Mouse (Mus musculus): ENCODE measurements around the gene Mgat3. TPM values are rescaled to one million over a fixed set of nuclear protein-coding genes. Genes with fewer than 3 reads are reported as not detected.

The Mgat3 gene
- polyA plus RNA-seq, 1 experiment, result 64.7 TPM

DNA sequence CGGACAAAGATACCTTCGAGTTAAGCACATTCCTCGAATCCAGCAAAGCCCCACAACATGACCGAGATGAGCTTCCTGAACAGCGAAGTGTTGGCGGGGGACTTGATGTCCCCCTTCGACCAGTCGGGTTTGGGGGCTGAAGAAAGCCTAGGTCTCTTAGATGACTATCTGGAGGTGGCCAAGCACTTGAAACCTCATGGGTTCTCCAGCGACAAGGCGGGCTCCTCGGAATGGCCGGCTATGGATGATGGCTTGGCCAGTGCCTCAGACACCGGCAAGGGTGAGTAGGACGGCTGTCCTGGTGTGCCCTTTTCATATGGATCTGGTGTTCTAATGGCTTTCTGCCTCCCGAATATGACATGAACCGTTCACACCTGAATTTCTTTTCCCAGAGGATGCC lies 82.7 kb downstream of the Mgat3 start:
- DNase-seq (ENCODE audit: low read depth), result no peak
- no peak for TF ChIP-seq POLR2A (IDR thresholded peaks at IDR 0.05; ENCODE audit: borderline replicate concordance, extremely low read depth, insufficient read depth, insufficient read length, poor library complexity, severe bottlenecking)

DNA sequence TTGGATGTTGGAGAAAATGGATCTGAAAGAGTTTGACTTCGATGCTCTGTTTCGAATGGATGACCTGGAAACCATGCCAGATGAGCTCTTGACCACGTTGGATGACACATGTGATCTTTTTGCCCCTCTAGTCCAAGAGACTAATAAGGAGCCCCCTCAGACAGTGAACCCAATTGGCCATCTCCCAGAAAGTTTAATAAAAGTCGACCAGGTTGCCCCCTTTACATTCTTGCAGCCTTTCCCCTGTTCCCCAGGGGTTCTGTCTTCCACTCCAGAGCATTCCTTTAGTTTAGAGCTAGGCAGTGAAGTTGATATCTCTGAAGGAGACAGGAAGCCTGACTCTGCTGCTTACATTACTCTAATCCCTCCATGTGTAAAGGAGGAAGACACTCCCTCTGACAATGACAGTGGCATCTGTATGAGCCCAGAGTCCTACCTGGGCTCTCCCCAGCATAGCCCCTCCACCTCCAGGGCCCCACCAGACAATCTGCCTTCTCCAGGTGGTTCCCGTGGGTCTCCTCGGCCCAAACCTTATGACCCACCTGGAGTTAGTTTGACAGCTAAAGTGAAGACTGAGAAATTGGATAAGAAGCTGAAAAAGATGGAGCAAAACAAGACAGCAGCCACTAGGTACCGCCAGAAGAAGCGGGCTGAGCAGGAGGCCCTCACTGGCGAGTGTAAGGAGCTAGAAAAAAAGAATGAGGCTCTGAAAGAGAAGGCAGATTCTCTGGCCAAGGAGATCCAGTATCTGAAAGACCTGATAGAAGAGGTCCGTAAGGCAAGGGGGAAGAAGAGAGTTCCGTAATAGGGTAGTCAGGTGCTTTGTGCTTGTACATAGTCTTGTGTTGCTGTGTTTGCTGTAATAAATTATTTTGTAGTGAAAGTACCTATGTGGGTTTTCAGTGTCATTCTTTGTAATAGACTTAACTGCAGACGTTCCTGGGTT lies 83.4 kb downstream of the Mgat3 start:
- no peak for DNase-seq (ENCODE audit: low read depth)
- no peak for TF ChIP-seq POLR2A (IDR thresholded peaks at IDR 0.05; ENCODE audit: borderline replicate concordance, extremely low read depth, insufficient read depth, insufficient read length, poor library complexity, severe bottlenecking)
- TF ChIP-seq CTCF (IDR thresholded peaks at IDR 0.05; ENCODE audit: borderline replicate concordance, extremely low read depth, insufficient read depth, insufficient read length), result no peak

DNA sequence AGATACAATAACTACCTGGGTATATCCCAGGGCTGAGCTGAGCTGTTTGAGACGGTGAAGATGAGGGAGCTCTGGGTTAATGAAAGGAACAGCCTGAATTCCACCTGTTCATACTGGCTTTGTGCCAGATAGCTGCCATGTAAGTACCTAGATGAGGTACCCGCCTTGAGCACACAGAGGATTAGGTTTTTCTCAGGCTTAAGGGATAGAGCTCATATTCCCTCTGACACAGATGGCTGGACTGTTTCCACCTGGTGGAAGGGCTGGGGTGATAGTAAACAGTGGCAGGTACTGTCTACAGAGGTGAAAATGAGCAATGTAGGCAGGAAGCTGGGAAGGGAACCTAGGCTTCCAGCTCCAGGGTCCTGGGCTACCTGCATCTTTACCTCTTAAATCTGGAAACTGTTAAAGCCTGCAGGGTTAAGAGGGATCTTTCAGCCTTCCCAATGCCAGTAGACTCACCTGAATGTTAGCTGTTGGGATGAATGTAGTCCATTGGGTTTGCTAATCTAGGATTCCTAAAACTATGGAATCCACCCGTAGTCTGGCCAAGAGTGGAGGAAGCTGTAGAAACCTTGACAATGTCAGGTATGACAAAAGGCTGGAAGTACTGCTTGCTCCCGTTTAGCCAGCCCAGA lies 84.2 kb downstream of the Mgat3 start:
- DNase-seq (ENCODE audit: low read depth), result peak; percentile 50
- TF ChIP-seq POLR2A (IDR thresholded peaks at IDR 0.05; ENCODE audit: borderline replicate concordance, extremely low read depth, insufficient read depth, insufficient read length, poor library complexity, severe bottlenecking) (no peak), CTCF (IDR thresholded peaks at IDR 0.05; ENCODE audit: borderline replicate concordance, extremely low read depth, insufficient read depth, insufficient read length) (no peak)

DNA sequence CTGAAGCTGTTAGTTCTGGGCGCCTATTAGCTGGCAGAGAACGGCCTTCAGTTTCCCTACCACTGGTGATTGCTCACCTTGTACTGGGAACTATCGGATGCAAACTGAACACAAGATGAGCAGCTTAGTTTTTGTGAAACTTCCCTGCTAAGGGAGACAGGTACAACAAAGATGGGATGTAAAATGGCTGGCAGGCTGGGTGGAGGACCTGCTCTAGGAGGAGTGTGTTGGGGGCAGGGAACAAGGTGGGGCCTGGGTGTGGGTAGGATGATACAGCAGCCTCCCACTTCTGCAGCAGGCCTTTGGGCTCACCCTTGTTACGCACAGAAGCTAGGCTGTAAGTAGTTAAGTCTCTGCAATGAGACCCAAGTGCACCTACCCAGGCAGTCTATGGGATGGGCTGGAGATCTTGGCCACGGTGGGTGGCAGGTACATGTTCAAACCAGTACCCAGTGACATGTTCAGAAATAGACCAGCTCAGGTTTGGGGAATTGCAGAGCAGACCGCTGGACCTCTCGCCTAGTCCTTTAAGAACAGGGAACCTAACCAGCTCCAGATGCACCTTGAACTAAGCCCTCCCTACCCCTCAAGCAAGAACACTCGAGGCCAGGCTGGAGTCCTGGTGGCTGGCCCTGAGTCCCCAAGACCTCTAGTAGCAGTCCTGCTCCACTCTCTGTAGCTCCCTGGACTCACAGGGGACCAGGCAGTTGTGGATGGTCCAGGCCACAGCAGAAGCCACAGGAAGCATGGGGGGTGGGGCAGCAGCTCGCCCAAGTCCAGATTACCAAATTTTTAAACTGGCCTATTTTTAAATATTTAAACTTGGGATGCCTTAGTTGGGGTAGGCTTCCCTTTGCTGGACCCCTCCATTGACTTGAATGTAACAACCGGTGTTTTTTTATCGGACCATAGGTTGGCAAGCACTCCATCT lies 85.0 kb downstream of the Mgat3 start:
- DNase-seq (ENCODE audit: low read depth), result no peak
- TF ChIP-seq POLR2A (IDR thresholded peaks at IDR 0.05; ENCODE audit: borderline replicate concordance, extremely low read depth, insufficient read depth, insufficient read length, poor library complexity, severe bottlenecking), result no peak
- no peak for TF ChIP-seq CTCF (IDR thresholded peaks at IDR 0.05; ENCODE audit: borderline replicate concordance, extremely low read depth, insufficient read depth, insufficient read length)

DNA sequence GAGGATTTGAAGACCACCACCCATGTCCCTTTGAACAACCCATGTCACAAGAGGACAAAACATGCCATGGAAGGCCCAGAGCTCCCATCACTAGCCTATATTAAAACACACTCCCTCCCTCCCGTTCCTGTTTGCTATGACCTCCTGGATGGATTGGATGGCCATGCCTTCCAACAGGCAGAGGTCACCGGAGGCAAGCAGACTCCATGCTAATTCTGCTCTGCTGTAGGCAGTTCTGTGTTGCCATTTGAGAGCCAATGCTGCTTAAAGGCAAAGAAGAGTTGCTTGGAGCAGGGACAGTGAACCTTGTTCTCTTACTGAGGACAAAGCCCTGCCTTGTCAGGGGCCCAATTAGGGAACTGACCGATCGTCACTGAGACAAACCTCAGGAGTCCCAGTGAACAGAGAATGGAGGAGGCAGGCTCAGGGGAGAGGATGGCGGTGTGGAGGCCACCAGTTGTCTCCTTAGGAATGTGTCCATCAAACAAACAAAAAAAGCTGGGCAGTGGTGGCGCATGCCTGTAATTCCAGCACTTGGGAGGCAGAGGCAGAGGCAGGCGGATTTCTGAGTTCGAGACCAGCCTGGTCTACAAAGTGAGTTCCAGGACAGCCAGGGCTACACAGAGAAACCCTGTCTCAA lies 86.0 kb downstream of the Mgat3 start:
- no peak for TF ChIP-seq POLR2A (IDR thresholded peaks at IDR 0.05; ENCODE audit: borderline replicate concordance, extremely low read depth, insufficient read depth, insufficient read length, poor library complexity, severe bottlenecking)
- TF ChIP-seq CTCF (IDR thresholded peaks at IDR 0.05; ENCODE audit: borderline replicate concordance, extremely low read depth, insufficient read depth, insufficient read length), result no peak
- no peak for DNase-seq (ENCODE audit: low read depth)

DNA sequence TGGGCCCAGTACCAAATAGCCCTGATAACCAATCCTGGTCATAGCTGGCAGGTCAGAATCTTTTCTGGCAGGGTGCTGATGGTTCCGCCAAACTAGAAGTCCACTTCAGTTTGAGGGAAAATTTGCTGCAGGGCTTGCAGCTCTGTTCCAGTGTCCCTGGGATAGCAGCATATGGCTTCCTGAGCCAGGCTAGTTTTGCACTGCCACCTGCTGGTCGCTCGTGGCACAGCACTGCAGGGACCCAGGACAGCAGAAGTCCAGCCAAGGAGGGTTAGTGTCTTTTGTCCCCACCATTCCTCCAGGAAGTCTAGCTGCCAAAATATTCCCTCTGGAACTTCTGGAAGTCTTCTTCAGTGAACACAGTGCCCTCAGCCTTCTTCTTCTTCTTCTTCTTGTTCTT lies 87.2 kb downstream of the Mgat3 start:
- peak; percentile 99 for TF ChIP-seq CTCF (IDR thresholded peaks at IDR 0.05; ENCODE audit: borderline replicate concordance, extremely low read depth, insufficient read depth, insufficient read length)
- TF ChIP-seq POLR2A (IDR thresholded peaks at IDR 0.05; ENCODE audit: borderline replicate concordance, extremely low read depth, insufficient read depth, insufficient read length, poor library complexity, severe bottlenecking), result no peak
- peak; percentile 86 for DNase-seq (ENCODE audit: low read depth)

DNA sequence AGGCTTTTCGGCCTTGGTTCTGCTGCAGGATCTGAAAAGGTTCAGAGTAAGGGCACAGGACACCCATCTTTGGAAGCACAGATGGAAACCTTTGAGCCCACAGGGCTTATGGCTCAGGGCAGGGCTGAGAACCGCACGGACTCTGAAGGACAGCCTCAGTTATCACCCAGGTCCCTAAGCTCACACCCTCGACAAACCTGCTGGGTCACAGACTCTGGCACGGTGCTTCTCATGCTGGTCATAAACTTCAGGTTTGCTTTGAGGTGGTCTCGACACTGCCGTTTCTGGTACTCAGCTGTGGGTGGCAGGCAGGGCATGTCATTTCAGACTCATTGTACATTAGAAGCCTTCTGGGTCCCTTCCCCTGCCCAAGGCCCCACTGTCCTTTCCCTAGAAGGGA lies 87.6 kb downstream of the Mgat3 start:
- TF ChIP-seq POLR2A (IDR thresholded peaks at IDR 0.05; ENCODE audit: borderline replicate concordance, extremely low read depth, insufficient read depth, insufficient read length, poor library complexity, severe bottlenecking) (no peak), CTCF (IDR thresholded peaks at IDR 0.05; ENCODE audit: borderline replicate concordance, extremely low read depth, insufficient read depth, insufficient read length) (no peak)
- DNase-seq (ENCODE audit: low read depth), result no peak

DNA sequence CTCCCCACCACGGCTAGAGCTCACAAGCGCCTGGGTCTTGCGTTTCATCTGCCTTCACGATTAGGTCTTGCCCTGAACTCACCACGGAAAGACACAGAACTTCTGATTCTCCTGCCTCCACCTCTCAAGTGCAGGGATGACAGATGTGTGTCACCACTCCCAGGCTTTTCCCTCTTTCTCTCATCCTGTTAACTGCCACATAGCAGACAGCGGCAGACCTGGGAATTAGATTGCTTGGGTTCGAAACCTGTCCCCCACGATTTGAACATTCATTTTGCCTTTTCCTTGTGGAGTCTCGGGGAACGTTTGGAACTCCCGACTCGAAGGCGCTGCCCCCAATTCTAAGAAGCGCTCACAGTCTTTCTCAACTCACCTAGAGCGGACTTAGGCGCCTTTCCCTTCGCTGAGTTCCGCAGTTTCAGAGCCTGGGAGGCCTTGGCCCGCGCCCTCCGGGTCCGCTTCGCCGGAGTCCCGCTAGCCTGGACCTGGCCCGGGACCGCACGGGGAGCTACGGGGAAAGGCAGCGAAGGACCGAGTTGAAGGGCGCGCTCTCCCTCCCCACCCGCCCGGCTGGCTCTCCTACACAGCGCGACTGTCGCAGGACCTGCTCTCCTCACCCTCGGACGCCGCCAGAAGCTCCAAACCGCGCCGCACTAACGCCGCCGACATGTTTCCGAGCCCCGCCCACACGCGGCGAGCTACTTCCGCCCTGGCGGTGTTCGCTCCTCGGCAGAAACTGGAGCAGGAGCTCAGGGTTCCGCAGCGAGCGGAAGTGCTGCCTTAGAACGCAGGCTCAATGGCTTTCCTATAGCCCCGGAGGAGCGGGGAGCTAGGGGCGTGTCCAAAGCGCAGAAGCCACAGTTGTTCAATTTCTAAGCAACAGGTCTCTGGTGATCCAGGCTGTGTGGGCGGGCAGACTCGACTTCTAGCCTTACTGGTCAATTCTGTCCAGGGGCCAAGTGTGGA lies 90.4 kb downstream of the Mgat3 start, which contains the start of gene Rps19bp1:
Gene Rps19bp1 (minus strand): TSS at position 706 of the 966 bp plus-strand sequence.
- no peak for TF ChIP-seq CTCF (IDR thresholded peaks at IDR 0.05; ENCODE audit: borderline replicate concordance, extremely low read depth, insufficient read depth, insufficient read length)
- TF ChIP-seq POLR2A (IDR thresholded peaks at IDR 0.05; ENCODE audit: borderline replicate concordance, extremely low read depth, insufficient read depth, insufficient read length, poor library complexity, severe bottlenecking), result peak; percentile 58; the same call in 1 of the 2 replicates
- DNase-seq (ENCODE audit: low read depth), result peak; percentile 97

Other genes starting within 250 kb of the Mgat3 start
- 10.9 and 14.4 TPM in 2 replicates for gene Cbx7, start 202.6 kb upstream of the Mgat3 start, polyA plus RNA-seq (2012; rRNA removed)
- 12.3 and 16.8 TPM in 2 replicates for gene Pdgfb, start 158.7 kb upstream of the Mgat3 start, polyA plus RNA-seq (2012; rRNA removed)
- gene Syngr1, start 82.4 kb upstream of the Mgat3 start, polyA plus RNA-seq (2012; rRNA removed), result 64.7 and 75.5 TPM in 2 replicates
- gene Rpl3, start 81.9 kb upstream of the Mgat3 start, polyA plus RNA-seq (2012; rRNA removed), result 770 and 873 TPM in 2 replicates
- gene Tab1, start 40.6 kb upstream of the Mgat3 start, polyA plus RNA-seq (2012; rRNA removed), result 49.3 and 55.3 TPM in 2 replicates
- 14.3 and 20.8 TPM in 2 replicates for gene Mief1, start 60.3 kb downstream of the Mgat3 start, polyA plus RNA-seq (2012; rRNA removed)
- not detected in 2 replicates for gene AC140267.1, start 62.1 kb downstream of the Mgat3 start, polyA plus RNA-seq (2012; rRNA removed)
- 236 and 364 TPM in 2 replicates for gene Atf4, start 81.5 kb downstream of the Mgat3 start, polyA plus RNA-seq (2012; rRNA removed)
- 51.4 and 54.7 TPM in 2 replicates for gene Rps19bp1, start 90.6 kb downstream of the Mgat3 start, polyA plus RNA-seq (2012; rRNA removed)
- gene Cacna1i, start 113.5 kb downstream of the Mgat3 start, polyA plus RNA-seq (2012; rRNA removed), result 3.1 and 6.5 TPM in 2 replicates